Mouse (Mus musculus): ENCODE measurements at regions not wholly inside any gene's neighbourhood (a gene's known extent, or its start where the extent isn't known, plus 50 kb on each side); places are given as distances from the start of the nearest gene placed in this dataset.

DNA sequence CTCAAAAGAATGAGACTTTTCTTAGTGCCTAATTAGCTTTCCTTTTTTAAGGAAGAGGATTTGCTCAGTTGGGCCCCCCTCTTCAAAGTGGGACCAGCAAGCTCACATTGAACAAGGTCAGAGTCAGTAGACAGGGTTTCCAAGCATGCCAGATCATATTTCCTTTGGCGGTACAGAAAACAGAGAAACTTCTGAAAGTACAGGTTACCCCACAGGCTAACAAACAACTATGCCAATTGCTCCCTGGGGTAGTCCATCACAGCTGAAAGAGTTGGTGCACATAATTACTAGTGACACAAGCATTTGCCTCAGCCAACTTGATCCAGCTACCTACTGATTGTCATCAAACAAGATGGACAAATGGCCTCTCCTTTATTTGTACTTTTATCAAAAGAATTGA is 97.0 kb upstream of the Fgf10 start:
- no peak for TF ChIP-seq POLR2A (IDR thresholded peaks at IDR 0.05; ENCODE audit: insufficient read depth, low read depth, low read length)
- no peak for TF ChIP-seq EP300 (IDR thresholded peaks at IDR 0.05; ENCODE audit: insufficient read depth, low read depth, low read length)
